9 mouse cellular contexts compared by ENCODE assay signal in genomic region chr9:41614002-41614401, GRCm38 (mm10).
DNase-seq lines count a peak whose midpoint lies in the region; ATAC-seq and TF ChIP-seq lines count a peak whose summit lies in the region.
"Had no signal": no experiment of that assay in that cellular context is flagged by ENCODE, and none has a peak within 500 bp of the region (broad histone marks: within the 10 kb centered on the region; RNA-seq: fewer than 3 reads in every experiment).

No protein-coding gene starts in this region.

- peaks cover 7% of the 10 kb centered on the region; the same call in 1 of the 2 replicates for H3K4me1 ChIP-seq in embryonic fibroblast, embryonic 13.5 days (ENCODE audit: control insufficient read depth, insufficient read depth, low read length)
- peaks cover 54% of the 10 kb centered on the region for H3K4me1 ChIP-seq in hindbrain, embryonic 15.5 days (replicated peaks)
- H3K4me1 ChIP-seq in midbrain, embryonic 14.5 days (ENCODE audit: control insufficient read depth, insufficient read depth, low read length): peaks cover 53% of the 10 kb centered on the region
- H3K4me1 ChIP-seq in liver, postnatal 0 days (ENCODE audit: insufficient read depth): no peaks in the 10 kb centered on the region

- 22% methylated on average over 7 of the region's 7 CpGs for WGBS in hindbrain, embryonic 15.5 days
- WGBS in midbrain, embryonic 14.5 days: 16% methylated on average over 7 of the region's 7 CpGs
- 78% methylated on average over 7 of the region's 7 CpGs for WGBS in liver, postnatal 0 days (ENCODE audit: insufficient replicate concordance)

- no peaks in the 10 kb centered on the region for H3K27me3 ChIP-seq in hindbrain, embryonic 15.5 days
- no peaks in the 10 kb centered on the region for H3K27me3 ChIP-seq in midbrain, embryonic 14.5 days (ENCODE audit: control insufficient read depth, insufficient read depth, low read length)
- H3K27me3 ChIP-seq in liver, postnatal 0 days (ENCODE audit: insufficient read depth, low read length): no peaks in the 10 kb centered on the region

- no peak overlapping the region for H3K4me3 ChIP-seq in embryonic fibroblast, embryonic 13.5 days (ENCODE audit: insufficient read depth, low read length)
- no peak overlapping the region for H3K4me3 ChIP-seq in hindbrain, embryonic 15.5 days
- H3K4me3 ChIP-seq in midbrain, embryonic 14.5 days (replicated peaks; ENCODE audit: low read depth, low read length): no peak overlapping the region
- H3K4me3 ChIP-seq in liver, postnatal 0 days (ENCODE audit: low read depth, low read length): no peak overlapping the region
- H3K4me3 ChIP-seq: myocyte had no signal

- peak overlapping the region; percentile 98 for H3K27ac ChIP-seq in embryonic fibroblast, embryonic 13.5 days (ENCODE audit: insufficient read depth, low read length)
- peak overlapping the region; percentile 88 for H3K27ac ChIP-seq in hindbrain, embryonic 15.5 days (replicated peaks)
- H3K27ac ChIP-seq in midbrain, embryonic 14.5 days (replicated peaks; ENCODE audit: low read depth, low read length): peak overlapping the region; percentile 94
- H3K27ac ChIP-seq in liver, postnatal 0 days (ENCODE audit: low read depth): no peak overlapping the region

- H3K36me3 ChIP-seq in hindbrain, embryonic 15.5 days: no peaks in the 10 kb centered on the region
- H3K36me3 ChIP-seq in midbrain, embryonic 14.5 days (ENCODE audit: control insufficient read depth, insufficient read depth, low read length): no peaks in the 10 kb centered on the region
- no peaks in the 10 kb centered on the region for H3K36me3 ChIP-seq in liver, postnatal 0 days (replicated peaks; ENCODE audit: insufficient read depth, low read length)

- peak; percentile 59 for DNase-seq in embryo, embryonic 11 days
- peak; percentile 58 for DNase-seq in midbrain, embryonic 14.5 days
- DNase-seq in cerebellum, postnatal 14 days: no peak
- DNase-seq in liver, postnatal 0 days: no peak
- DNase-seq: kidney, adult 18-20 months had no signal

- peak overlapping the region; percentile 38; the same call in 1 of the 2 replicates for H3K9ac ChIP-seq in hindbrain, embryonic 15.5 days
- peak overlapping the region; percentile 54 for H3K9ac ChIP-seq in midbrain, embryonic 14.5 days (replicated peaks; ENCODE audit: low read length)
- no peak overlapping the region for H3K9ac ChIP-seq in liver, postnatal 0 days (replicated peaks)

- no peak overlapping the region for H3K4me2 ChIP-seq in hindbrain, embryonic 15.5 days
- peak overlapping the region; percentile 51 for H3K4me2 ChIP-seq in midbrain, embryonic 14.5 days (ENCODE audit: low read length)
- H3K4me2 ChIP-seq in liver, postnatal 0 days (ENCODE audit: low read depth, low read length): no peak overlapping the region

- no peak for TF ChIP-seq POLR2A in embryonic fibroblast, embryonic 13.5 days (IDR thresholded peaks at IDR 0.05; ENCODE audit: low read depth, low read length)

- H3K9me3 ChIP-seq in hindbrain, embryonic 15.5 days: no peaks in the 10 kb centered on the region
- no peaks in the 10 kb centered on the region for H3K9me3 ChIP-seq in midbrain, embryonic 14.5 days (ENCODE audit: control insufficient read depth, low read length)
- no peaks in the 10 kb centered on the region for H3K9me3 ChIP-seq in liver, postnatal 0 days (ENCODE audit: low read length)

- ATAC-seq in hindbrain, embryonic 15.5 days (ENCODE audit: low FRiP score, low read depth): no peak
- no peak for ATAC-seq in midbrain, embryonic 14.5 days (ENCODE audit: low FRiP score, low TSS enrichment)
- no peak for ATAC-seq in megakaryocyte, adult 5-6 weeks (ENCODE audit: poor library complexity, severe bottlenecking)
- ATAC-seq in liver, postnatal 0 days: no peak

- TF ChIP-seq EP300 in liver, postnatal 0 days (IDR thresholded peaks at IDR 0.05; ENCODE audit: low read depth): no peak

- no peak for TF ChIP-seq CTCF in embryonic fibroblast, embryonic 13.5 days (IDR thresholded peaks at IDR 0.05; ENCODE audit: borderline replicate concordance, insufficient read depth, low read length)
- no peak for TF ChIP-seq CTCF in liver, postnatal 0 days (IDR thresholded peaks at IDR 0.05; ENCODE audit: low read depth)

Comparison
In these comparisons a context has a peak if more than half of its experiments do, and no peak if none do; other contexts are left out.
1. DNase-seq: peak in embryo, embryonic 11 days (single experiment) and midbrain, embryonic 14.5 days (single experiment); none in cerebellum, postnatal 14 days (0 of 2) and liver, postnatal 0 days (single experiment).